Mouse (Mus musculus) embryonic fibroblast, embryonic 13.5 days (primary cell): ENCODE data around the gene Gemin5. TPM values are rescaled to one million over a fixed set of nuclear protein-coding genes. Genes with fewer than 3 reads are reported as not detected.

Experiments
- H3K27ac ChIP-seq: 2 replicates; pipeline ENCODE4 v1.5.1; 2012; ENCODE audit warnings: low read length, control low read depth, inconsistent platforms; ENCODE audit not compliant: insufficient read depth
- H3K4me1 ChIP-seq: 2 replicates; pipeline ENCODE4 v1.6.1; 2011; ENCODE audit warnings: low read length; ENCODE audit not compliant: control insufficient read depth, insufficient read depth
- H3K4me3 ChIP-seq: 2 replicates; pipeline ENCODE4 v1.5.1; 2011; ENCODE audit warnings: mild to moderate bottlenecking, control low read depth, low read length; ENCODE audit not compliant: insufficient read depth
- CTCF ChIP-seq: IDR thresholded peaks from 2 replicates; pipeline ENCODE4 v1.5.1; 2011; ENCODE audit warnings: mild to moderate bottlenecking, control low read depth, low read length, moderate library complexity, borderline replicate concordance; ENCODE audit not compliant: insufficient read depth
- POLR2A ChIP-seq: IDR thresholded peaks from 2 replicates; pipeline ENCODE4 v1.6.1; 2011; ENCODE audit warnings: low read depth, mild to moderate bottlenecking, control low read depth, low read length, moderate library complexity
- polyA plus RNA-seq: library from polyadenylated mRNA; stranded (reverse); fragments of >200 nt; gene quantifications from 2 replicates; pipeline ENCODE4 v1.2.4, GENCODE M21; 2011; ENCODE audit warnings: low read depth; ENCODE audit not compliant: missing spikeins, insufficient read length

Gemin5 gene
- polyA plus RNA-seq, 1 experiment: 16.1 TPM

DNA sequence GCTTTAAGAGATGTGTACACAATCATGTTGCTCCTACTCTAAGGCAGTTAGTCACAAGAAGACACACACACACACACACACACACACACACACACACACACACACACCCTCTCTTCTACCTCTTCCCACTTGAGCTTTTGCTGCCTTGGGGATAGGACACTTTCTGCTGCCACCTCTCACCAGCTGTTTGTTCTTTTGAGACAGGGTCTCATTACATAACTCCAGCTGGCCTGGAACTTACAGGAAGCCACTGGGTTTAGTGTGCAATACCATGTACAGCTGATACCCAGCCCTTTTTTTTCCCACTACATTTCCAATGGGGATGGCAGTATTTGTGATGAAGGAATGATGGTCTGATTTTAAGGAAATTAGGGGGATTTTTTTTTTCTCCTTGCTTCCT, 33.0 kb downstream of the Gemin5 start:
- H3K4me3 ChIP-seq: no peak overlapping the region
- TF ChIP-seq CTCF (no peak), POLR2A (no peak)
- H3K27ac ChIP-seq: no peak overlapping the region
- no peaks in the 10 kb centered on the region for H3K4me1 ChIP-seq

DNA sequence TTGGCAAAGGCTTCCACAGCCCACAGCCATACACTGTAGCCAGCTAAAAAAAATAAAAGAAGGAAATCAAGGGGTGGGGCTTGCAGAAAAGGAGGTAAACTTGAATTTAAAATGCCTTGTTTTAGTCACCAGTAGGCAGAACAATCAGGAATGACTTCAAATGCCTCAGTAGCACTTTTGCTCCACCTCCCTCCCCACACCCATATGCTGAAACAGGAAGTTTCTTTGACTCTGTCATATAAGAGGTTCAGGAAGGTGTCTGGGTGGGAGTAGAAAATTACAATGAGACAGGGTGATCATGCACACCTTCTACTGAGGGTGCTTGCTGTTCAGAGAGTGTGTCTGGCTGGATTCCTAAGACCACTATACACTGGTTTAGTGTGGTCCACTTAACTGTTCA, 33.5 kb downstream of the Gemin5 start:
- Histone ChIP-seq H3K4me3 (no peak overlapping the region), H3K4me1 (no peaks in the 10 kb centered on the region), H3K27ac (no peak overlapping the region)
- no peak for TF ChIP-seq POLR2A
- no peak for TF ChIP-seq CTCF

GRCm38 (mm10) chr11:58132026-58132425, 36.3 kb downstream of the Gemin5 start:
- H3K27ac ChIP-seq: no peak overlapping the region
- TF ChIP-seq CTCF (no peak), POLR2A (no peak)
- no peaks in the 10 kb centered on the region for H3K4me1 ChIP-seq
- no peak overlapping the region for H3K4me3 ChIP-seq

DNA sequence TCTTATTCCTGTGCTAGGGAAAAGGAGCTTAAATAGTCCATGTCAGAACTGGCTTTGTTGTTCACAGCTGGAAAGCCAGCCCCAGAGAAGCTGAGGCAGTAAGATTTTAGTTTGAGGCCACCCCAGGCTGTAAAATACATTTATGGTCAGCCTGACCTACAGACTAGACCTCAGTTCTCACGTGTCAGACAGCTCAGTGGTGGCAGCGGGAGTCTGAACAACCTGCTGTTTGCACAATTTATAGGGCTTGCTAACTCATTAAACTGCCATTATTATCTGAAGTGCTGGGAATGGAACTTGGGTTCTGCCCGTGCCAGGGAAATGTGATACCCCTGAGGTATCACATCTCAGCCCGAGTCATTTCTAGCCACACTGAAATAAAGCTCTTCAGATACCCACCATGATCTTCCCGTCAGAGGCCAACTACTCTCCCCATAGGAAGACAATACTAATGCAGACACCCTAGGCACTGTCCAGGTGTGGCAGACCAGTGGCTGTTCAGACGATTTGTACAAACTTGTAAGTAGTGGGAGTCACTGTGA, 39.0 kb downstream of the Gemin5 start:
- no peak overlapping the region for H3K4me3 ChIP-seq
- H3K27ac ChIP-seq: no peak overlapping the region
- H3K4me1 ChIP-seq: no peaks in the 10 kb centered on the region
- TF ChIP-seq POLR2A: no peak

DNA sequence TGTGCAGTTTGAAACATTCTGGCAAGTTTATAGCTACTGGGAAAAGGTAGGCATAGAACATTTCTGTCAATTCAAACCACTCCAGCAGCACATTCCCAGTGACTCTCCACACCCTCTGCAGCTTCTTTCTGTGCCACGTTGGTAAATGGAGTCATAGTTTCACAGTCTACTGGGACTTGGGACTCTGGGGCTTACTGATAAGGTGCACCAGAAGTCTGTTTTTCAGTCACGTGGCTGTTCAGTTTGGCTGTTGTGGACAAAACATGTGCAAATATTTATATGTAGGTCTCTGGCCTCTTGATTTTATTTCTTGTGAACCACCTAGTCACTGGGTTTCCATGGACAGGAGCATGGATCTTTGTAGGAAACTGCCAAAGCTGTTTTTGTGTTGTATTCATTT, 40.8 kb downstream of the Gemin5 start:
- Histone ChIP-seq H3K4me3 (no peak overlapping the region), H3K4me1 (no peaks in the 10 kb centered on the region), H3K27ac (no peak overlapping the region)
- TF ChIP-seq POLR2A: no peak
- no peak for TF ChIP-seq CTCF

DNA sequence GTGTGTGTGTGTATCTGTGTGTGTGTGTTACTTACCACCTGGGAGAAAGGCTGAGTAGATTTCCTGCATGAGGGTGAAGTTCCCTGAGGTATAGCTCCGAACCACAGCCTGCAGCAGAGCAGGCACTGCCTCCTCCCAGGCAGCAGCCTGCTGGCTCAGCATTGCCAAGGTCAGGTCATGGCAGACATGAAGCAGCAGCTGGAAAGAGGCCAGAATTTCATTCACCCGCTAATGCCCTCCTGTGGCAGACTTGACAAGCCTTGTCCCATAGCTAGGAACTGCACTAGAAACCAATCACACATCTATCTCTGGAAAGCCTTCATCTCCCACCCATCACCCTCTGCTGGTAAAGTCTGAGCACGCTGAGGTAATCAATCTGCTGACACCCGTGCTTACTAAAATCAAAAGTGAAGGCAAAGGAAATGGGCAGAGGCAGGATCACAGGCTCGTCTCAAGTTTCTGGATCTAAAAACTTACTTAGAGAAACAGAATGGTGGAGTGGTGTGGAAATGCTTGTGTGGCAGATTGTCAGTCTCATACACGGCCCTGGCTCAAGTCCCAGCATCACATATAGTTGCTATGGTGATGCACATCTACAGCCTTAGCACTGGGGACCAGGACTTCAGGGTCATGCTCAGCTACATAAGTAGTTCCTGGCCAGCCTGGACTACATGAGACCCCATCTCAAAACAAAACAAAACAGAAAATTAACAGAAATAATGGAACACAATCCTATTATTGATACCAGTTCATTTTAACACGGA, 41.8 kb downstream of the Gemin5 start:
- no peak overlapping the region for H3K4me3 ChIP-seq
- H3K4me1 ChIP-seq: no peaks in the 10 kb centered on the region
- TF ChIP-seq POLR2A (no peak), CTCF (no peak)
- no peak overlapping the region for H3K27ac ChIP-seq

DNA sequence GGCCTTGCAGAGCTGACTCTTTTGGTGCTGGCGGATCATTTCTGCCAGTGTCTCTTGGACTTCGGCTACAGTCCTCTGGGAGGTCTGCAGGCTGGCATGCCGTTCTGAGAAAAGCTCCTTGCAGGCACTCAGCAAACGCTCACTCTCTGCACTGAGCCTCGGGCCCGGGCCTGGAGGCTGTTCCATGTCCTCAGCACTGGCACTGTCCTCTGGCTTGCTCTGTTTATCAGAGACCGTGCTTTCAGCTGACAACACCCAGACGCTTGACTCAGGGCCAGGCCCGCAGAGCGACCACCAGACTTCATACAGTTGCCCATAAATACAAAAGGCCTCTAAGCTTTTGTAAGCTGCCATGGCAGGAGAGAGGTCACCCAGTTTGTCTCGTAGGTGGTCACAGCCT, 43.3 kb downstream of the Gemin5 start:
- Histone ChIP-seq H3K4me1 (no peaks in the 10 kb centered on the region), H3K27ac (no peak overlapping the region), H3K4me3 (no peak overlapping the region)
- TF ChIP-seq POLR2A: no peak
- no peak for TF ChIP-seq CTCF

DNA sequence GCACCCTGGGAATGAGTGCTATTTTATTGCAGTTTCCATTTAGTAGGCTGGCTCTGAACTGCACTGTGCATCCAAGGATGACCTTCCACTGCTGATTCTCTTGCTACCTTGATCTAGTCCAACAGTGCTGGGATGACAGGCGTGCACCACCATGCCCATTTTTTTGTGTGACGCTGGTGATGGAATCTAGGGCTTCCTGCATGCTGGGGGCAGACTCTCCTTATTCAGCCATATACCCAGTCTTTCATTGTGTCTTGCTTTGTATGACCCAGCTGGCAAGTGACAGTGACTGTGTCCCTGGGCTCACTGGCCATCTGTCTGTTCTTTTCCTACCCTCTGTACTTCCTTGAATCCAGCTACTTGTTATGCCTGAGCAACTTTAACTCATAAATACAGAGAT, 44.6 kb downstream of the Gemin5 start:
- Histone ChIP-seq H3K27ac (no peak overlapping the region), H3K4me1 (no peaks in the 10 kb centered on the region), H3K4me3 (no peak overlapping the region)
- TF ChIP-seq POLR2A (no peak), CTCF (no peak)

DNA sequence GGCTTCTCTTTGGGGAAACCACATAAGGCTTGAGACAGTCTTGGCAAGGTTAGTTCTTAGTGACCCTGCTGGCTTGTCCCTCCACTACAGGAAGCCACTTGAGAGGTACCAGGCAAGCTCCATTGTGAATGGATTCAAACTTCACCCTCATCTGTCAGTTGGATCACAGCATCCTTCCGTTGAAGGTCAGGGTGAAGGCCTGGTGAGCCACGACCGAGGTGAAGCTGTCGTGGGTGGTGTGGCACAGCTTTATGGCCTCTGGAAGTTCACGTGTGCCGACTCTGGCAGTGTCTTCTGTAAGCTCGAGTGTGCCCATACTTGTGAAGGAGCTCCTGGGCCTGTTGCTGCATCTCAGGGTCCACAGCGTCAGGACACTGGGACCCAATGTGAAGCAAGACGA, 47.0 kb downstream of the Gemin5 start:
- TF ChIP-seq CTCF: no peak
- TF ChIP-seq POLR2A: no peak
- Histone ChIP-seq H3K4me1 (no peaks in the 10 kb centered on the region), H3K4me3 (no peak overlapping the region), H3K27ac (no peak overlapping the region)

GRCm38 (mm10) chr11:58120655-58121054, 47.7 kb downstream of the Gemin5 start:
- TF ChIP-seq CTCF: no peak
- H3K27ac ChIP-seq: no peak overlapping the region
- H3K4me1 ChIP-seq: no peaks in the 10 kb centered on the region
- H3K4me3 ChIP-seq: no peak overlapping the region
